Mouse (Mus musculus): Measurements from ENCODE around the gene Rhbdd3.

Rhbdd3 gene

DNA sequence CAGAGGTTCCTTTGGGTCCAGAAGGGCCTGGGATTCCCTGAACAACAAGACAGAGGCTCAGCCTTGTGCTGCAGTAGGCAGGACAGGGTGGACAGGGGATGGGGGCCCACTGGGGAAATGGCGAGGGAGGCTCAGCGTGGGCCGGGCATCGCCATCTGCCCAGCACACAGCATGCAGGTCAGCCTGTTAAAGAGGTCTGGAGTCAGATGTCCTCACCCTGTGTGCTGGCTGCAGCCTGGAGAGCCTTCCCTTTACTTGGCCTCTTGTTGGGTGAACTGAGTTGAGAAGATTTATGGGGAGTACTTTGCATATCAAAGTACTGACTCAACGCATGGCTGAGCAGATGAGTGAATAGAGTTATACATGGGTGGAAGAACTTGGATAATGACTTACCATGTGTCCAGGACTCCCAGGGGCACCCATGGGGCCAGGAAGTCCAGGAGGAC lies 30.3 kb downstream of the Rhbdd3 start:
- no peak for DNase-seq (ENCODE audit: low spot score in 2 of 2)

- no peak for DNase-seq (ENCODE audit: low spot score in 2 of 2)
Measured at GRCm38 (mm10) chr11:5130111-5130665, 31.5 kb downstream of the Rhbdd3 start.

DNA sequence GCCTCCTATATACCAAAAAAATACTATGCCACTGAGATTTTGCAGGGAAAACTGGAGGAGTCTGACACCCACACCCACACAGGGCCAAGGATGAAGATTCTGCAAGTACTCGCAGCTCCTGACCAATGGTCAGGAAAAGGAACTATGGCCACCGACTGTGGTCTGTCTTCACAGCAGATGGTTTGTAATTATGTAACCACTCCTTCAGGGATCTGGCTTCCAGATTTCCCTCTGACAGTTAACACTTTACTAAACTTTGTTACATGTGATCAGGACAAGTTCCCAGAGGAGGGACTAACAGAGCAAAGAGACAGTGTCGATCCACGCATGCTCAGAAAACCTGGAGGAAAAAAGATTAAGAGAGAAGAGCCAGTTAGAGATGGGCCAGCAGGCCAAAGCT lies 34.0 kb downstream of the Rhbdd3 start:
- no peak for DNase-seq (ENCODE audit: low spot score in 2 of 2)

GRCm38 (mm10) chr11:5135914-5136313 lies 37.2 kb downstream of the Rhbdd3 start:
- no peak for DNase-seq (ENCODE audit: low spot score in 2 of 2)

- DNase-seq (ENCODE audit: low spot score in 2 of 2): no peak
Measured at GRCm38 (mm10) chr11:5138642-5139041, 39.9 kb downstream of the Rhbdd3 start.

DNA sequence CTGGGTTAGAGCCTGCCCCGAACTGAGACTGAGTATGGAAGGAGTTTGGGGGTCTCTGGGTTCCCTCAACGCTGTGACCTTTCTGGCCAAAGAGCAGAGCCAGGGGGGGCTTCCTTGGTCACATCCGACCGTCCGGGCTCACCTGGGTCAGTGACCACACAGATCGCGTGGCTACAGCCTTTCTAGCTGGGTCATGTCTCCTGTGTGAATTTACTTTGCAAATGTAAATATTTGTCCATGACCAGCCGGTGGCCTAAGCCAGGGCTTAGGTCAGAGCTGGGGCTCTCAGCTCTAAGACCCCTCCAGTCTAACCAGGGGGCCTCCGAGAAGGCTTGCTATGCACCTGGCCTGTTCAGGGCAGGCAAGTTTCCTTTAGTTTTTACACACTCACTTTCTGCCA lies 40.6 kb downstream of the Rhbdd3 start:
- DNase-seq (ENCODE audit: low spot score in 2 of 2): no peak

DNA sequence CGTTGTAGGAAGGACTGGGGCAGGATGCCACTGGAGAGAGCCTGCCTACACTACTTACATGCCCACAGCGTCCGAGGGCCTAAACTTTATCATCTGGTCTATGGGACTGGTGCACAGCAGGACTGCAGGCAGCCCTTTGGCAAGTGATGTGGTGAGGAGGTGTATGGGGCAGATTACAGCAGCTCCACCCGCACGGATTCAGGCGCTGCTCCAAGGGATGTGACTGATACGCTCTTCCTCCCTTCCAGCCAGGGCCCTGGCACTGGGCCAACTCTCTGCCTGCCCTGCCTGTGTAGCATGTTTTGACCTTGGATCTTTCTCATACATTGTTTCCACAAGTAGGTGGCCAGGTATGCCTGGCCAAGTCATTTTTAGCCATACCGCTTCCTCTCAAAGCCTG lies 41.9 kb downstream of the Rhbdd3 start:
- peak in 1 of 2 experiments; percentile 20 for DNase-seq (ENCODE audit: low spot score in 2 of 2)

DNA sequence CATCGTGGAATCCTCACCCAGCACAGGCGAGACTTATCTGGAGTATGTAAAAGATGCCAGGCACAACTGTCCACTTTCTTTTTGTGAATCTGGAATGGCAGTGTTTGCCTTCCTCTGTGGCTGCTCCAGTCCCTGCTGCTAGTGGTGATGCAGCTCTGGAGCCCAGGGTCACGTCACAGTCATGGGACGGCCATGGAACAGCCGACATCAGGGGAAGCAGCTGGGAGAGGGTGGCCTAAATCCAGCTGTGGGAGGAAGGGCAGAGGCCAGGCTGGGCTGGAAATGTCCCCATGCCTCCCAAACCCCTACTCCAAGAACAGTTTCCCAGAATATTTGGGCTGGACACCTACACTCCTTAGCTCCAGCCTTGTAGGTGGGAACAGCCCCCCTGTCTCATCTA lies 42.5 kb downstream of the Rhbdd3 start:
- DNase-seq (ENCODE audit: low spot score in 2 of 2): no peak

DNA sequence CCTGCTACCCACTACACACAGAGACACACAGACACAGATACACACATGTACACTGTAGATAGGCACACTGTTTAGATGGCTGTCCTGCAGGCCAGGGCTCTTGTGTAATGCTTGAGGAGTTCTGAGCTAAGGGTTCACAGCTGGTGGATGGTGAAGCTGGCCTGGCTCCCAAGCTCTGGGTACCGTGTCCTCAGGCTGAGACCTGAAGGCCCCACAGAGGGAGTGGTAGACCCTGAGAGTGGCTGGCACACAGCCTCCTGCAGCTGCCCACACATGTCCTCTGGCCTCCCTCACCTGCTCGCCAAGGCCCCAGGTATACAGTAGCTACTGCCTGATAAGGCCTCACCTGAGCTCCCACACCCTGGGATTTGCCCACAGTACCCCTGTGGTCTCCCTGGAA lies 43.2 kb downstream of the Rhbdd3 start:
- DNase-seq (ENCODE audit: low spot score in 2 of 2): no peak

DNA sequence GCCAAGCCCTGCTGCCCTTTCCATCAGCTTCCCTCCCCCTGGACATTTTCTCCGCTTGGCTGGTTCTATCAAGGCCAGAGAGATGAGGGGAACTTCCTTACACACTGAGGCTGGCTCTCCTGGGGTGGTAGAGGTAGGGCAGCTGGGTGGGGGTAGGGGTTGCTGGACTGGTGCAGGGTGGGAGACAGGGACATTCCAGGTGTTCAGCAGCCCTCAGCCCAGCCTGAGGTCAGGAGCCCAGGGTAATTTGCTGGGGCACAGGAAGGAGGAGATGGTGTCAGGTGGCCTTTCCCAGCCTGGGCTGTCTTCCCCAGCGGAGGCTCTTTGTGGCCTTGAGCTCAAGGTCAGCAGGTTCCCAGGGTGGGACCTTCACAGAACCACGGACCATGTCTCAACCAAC lies 46.9 kb downstream of the Rhbdd3 start:
- no peak for DNase-seq (ENCODE audit: low spot score in 2 of 2)

DNA sequence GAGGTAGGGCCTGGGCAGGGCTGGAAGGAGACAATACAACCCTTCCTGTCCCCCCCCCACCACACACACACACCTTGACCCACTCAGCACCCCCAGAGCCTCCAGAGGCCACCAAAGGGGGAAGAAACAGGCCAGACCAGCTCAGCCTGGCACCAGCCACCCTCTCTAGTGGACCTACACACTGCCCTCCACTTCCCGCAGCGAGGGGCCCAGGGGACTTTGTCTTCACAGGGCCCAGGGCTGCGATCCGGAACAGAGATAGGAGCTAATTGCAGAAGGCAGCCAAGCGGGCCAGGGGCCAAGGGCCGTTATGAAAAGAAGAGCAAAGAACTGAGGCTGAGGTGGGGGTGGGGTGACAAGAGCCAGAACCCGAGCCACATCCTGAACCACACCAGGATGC lies 50.5 kb downstream of the Rhbdd3 start:
- DNase-seq (ENCODE audit: low spot score in 2 of 2): no peak

GRCm38 (mm10) chr11:5149955-5150354 lies 51.2 kb downstream of the Rhbdd3 start:
- no peak for DNase-seq (ENCODE audit: low spot score in 2 of 2)

- DNase-seq (ENCODE audit: low spot score in 2 of 2): no peak
Measured at GRCm38 (mm10) chr11:5150416-5151246, 51.9 kb downstream of the Rhbdd3 start.

- DNase-seq (ENCODE audit: low spot score in 2 of 2): no peak
Measured at GRCm38 (mm10) chr11:5151247-5151630, 52.5 kb downstream of the Rhbdd3 start.

- DNase-seq (ENCODE audit: low spot score in 2 of 2): no peak
Measured at GRCm38 (mm10) chr11:5151680-5152337, 53.1 kb downstream of the Rhbdd3 start, which contains the start of gene Emid1. Gene Emid1 (minus strand): TSS chr11:5152257.

DNA sequence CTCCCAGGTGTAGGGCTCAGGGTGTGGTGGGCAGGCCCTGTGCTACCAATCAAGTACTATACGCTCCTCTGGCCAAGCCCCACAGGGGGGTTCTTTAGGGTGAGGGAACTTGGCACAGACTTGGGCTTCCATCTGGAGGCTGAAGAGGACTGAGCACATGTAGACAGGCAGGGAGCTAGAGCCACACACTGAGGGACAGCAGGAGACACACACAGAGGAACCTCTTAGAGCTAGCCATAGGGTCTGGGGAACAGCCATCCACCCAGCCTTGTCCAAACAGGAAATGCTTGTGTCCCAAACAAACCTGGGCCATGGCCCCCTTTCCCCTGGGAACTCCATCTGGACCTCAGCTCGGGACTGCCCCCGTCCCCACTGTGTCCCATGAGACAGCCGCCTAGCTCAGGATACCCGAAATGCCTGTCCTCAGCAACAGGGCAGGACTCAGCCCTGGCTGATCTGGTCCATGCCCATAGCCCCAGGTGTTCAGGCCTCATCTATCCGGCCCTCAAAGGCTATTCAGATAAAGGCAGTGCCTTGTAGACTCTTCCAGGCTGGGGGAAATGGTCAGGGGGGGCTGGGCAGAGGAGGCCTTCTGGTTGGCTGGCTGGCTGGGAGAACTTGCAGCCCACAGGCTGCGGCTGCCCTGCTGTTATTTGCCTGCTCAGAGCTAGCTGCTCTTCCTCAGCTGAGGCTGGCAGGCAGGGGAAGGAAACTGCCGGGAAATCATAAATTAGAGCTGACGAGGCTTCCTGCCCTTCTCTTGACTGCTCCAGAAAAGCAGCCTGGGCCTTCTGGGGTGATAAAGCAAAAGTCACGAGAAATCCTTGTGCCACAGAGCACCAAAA lies 56.5 kb downstream of the Rhbdd3 start:
- no peak for DNase-seq (ENCODE audit: low spot score in 2 of 2)
